Mouse (Mus musculus): Measurements from ENCODE around the gene Eif4g3.

DNA sequence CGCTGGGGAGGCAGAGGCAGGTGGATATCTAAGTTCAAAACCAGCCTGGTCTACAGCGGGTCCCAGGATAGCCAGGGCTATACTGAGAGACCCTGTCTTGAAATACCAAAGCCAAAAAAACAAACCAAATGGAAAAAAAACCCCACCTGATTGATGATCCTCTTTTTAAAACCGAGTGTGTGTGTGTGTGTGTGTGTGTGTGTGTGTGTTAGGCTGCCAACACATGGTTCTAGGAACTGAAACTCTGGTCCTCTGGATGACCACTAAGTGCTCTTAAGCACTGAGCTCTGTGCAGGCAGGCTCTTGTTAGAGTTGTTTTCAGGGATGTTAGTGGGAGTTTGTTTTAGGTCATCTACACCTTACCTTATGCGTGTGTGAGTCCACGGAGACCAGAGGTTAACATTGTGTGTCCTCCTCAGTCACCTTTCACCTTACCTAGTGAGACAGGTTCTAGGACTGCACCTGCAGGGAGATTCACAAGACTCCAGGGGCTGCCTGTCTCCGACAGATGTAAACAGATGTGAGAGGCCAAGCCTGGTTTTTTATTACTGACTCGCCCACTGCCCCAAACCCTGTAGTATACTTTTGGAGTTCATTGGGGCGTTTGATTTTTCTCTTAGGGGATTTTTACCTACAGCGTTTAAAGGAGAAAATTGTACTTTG is 14.3 kb downstream of the Eif4g3 start:
- TF ChIP-seq CTCF (IDR thresholded peaks at IDR 0.05; ENCODE audit: borderline replicate concordance, control insufficient read depth, extremely low read depth, insufficient read depth, low read length, poor library complexity): no peak
- no peak for TF ChIP-seq POLR2A (IDR thresholded peaks at IDR 0.05; ENCODE audit: control insufficient read depth, extremely low read depth, insufficient read depth, low read length, poor library complexity)

Data from thymus, adult 2 months (tissue).